Mouse (Mus musculus) yolk sac, embryonic 10.5 days (tissue): ENCODE data around the gene Mettl4.
"Not testable (repeated sequence)": the region's sequence is repeated elsewhere in the genome, so short reads cannot be mapped to it uniquely, and the experiment has no call there.

Experiments used
- DNase-seq: peaks from one replicate; pipeline ENCODE4 v3.0.0-alpha.2; 2017; ENCODE audit warnings: low spot score

Gene Mettl4

DNA sequence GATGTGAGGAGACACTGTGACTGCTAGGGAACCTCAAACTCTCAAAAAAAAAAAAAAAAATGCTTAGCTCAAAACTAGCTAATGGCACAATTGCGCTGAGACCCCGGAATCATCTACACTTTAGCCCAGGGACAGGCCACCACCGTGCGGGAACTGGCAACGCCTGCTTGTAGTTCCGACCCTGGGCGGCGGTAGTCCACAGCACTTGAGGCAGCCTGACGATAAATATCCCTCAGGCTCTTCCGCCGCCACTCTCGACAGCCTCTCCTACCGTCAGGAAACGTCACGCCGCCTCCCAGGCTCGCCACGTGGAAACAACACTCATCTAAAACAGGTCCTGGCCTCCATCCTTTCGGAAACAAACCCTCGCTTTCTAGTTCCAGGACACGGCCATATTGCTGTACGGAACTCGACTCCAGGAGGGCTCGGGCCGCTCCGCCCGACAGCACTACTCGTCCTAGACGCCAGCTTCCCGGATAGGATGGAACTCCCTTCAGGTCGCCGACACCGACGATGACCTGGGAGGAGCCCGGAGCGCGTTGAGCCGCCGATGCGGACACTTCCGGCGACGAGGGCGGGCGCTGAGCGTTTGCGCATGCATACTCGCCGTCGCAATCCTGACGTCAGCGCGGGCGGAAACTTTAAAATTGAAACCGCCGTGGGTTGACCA lies at the start of gene Mettl4:
TSS of gene Mettl4 (minus strand) at position 554 of the 670 bp plus-strand sequence.
- peak; percentile 94 for DNase-seq

DNA sequence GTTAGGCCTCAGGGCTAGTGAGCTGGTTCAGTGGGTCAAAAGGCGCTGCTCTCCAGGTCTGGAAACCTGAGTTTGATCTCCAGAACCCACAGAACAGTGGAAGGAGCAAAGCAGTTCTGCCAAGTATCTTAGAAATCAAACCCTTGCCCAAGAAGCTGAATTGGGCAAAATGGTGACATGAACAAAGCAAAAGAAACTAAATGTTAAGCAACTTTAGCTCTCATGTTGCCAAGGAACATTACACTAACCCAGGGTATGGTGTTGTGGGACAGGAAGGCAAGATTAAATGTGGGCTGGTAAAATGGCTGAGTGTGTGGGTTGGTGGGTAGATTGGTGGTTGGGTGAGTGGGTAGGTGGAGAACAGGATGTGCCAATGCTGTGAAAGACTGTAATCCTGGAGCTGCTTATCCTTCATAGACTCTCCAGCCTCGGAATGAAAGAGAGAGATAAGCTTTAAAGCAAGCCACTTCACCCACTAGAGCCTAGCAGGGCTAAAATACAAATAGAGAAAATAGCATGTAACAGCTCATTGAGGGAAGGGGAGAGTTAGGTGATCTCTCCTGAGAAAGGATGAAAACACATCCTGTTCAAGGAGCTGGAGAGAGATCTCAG lies 29.2 kb upstream of the Mettl4 start:
- no peak for DNase-seq

DNA sequence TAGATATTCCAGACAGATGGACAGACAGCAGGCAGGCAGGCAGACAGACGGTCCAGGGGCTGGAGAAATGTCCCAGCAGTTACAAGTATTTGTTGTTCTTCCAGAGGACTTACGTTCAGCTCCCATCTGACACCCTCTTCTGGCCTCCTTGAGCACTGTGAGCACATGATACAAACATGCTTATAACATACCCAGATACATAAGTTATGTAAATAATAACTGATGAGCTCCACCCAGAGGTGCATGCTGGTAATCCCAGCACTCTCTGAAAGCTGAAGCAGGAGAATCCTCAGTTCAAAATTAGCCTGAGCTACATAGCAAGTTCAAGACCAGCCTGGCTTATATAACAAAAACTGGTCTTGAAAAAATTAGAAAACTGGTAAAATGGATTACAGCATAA lies 18.7 kb upstream of the Mettl4 start:
- no peak for DNase-seq

DNA sequence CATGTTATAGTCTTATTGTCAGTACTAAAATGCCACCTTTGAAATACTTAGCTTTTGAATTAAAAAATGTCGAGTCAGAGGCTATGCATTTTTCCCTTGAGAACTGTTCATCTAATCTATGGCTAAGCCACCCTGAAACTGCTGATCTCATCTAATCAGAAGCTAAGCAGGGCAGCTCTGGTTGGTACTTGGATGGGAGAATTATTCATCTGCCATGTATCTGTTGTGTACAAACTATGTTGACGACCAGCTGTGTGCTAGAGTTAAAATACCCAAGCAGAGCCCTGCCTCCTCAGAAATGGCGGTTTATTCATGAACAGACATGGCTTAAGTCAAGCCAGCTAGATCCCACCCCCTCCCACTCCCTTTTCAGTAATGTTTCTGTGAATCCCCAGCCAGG lies 14.9 kb upstream of the Mettl4 start:
- DNase-seq: no peak

DNA sequence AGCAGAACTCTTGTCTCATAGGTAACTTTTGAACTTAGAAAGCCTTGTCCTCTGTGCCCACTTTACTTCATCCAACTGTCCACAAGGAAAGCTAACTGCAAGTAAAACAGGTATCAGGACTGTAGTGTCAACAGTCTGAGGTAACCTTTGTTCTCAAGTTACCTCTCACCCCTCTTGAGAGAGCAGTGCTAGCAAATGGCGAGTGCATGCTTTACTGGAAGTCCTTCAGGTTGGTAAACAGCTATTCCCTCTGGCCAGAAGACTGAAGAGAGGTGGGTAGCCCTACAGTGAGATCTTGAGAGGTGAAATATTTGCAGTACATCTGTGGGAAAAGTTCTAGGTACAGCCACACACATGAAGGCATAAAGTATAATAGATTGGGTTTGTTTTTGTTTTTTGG lies 14.2 kb upstream of the Mettl4 start:
- peak; percentile 9 for DNase-seq

DNA sequence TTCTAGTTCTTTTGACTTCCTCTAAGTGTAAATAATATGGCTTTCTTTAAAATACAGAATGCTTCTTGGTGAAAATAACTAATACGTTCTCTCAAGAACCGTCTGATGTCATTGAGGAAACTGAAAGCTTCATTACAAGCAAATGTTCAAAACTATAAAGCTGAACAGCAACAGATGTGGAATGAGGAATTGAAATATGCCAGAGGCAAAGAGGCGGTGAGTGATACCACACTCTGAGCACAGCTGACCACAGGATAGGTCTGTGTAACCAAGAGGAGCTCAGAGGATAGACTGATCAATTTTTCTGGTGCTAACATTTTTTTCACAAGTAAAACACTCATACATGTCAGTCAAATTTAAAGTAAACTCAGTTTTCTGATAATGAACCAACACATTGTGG lies 12.6 kb upstream of the Mettl4 start:
- no peak for DNase-seq

DNA sequence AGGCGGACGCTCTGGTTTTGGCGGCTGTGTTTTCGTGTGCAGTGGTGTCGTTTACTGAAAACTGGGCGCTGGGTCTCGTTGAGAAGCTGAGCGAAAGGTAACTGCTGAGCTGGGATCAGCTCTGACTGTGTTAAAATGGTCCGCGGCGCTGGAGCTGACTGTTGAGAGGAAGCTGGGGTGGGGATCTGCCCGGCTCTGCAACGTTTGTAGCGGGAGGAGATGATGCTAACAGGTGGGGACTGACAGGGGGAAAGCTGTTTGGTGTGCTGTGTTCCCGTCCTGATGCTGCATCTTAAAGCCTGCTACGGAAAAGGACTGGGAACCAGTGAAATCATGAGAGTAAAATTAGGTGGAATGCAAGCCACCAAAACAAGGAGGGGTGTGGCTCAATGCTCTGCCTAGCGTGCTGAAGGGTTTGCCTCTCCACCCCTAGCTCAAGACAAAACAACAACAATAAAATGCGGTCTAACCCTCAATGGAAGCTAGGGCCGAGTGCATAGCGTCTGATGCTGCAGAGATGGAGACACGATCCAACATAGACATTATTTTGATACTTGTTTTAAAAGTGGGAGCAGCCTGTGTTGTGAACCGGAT lies 414 bp upstream of the Mettl4 start:
- DNase-seq: no peak

DNA sequence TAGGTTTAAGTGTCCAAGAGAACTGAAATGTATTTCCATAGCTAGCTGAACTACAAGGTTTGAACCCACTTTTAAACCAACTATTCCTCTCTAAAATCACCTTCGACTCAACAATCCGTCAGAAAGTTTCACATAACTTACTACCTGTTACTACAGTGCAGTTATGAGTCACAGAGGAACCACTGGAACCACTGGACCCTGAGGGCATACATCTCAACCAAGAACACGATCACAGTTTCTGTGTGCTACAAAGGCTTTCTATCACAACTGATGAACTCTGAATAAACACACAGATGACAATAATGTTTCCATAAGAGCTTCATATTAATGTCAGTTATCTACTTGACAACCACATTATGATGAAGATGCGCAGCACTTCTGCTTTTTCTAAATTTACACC lies 11.6 kb downstream of the Mettl4 start:
- DNase-seq: no peak

DNA sequence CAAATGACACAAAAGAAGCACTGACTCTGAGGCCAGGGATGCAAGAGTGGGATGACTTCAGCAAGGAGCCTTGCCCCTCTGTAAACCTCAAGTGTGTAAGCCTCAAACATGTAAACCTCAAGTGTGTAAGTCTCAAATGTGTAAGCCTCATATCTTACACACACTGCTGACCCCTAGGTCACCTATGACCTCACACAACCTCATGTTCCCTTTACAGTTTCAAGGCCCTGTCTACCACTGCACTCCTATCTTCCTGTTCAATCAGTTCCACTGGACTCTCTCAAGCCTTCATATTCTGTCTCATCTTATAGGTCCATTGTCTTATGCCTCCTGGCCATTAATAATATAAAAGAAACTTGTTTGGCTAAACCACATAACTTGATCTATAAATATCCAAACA lies 13.9 kb downstream of the Mettl4 start:
- DNase-seq: no peak

DNA sequence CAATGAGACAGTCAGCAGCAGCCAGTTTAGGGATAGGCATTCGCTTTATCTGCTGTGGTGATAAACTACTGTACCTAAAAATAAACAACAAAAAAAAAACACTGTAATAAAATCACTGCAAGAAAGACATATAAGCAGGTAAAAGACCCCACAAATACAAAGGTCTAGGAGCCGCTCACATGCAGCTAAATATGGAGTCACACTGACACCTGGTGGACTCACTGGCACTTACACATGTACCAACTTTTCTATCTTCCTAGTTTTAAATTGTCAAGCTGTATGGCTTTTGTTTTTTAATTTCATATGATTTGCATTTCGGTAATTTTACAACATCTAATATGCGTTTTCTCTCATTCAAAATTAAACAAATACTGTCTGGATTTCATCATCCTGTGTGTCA lies 14.4 kb downstream of the Mettl4 start:
- no peak for DNase-seq

DNA sequence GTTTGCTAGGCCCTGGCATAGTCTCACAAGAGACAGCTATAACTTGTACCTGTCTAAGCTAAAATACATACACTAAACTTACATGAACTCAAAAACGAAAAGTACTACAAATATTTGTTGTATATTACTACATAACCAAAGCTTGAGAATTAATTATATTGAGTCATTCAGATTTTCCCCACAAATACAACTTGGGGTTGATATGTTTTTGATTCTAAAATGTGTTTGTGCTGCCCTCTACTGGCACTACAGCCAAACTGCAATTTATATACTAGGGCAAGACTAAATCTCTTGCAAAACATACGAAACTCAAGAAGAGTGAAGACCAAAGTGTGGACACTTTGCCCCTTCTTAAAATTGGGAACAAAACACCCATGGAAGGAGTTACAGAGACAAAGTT lies 19.4 kb downstream of the Mettl4 start:
- not testable (repeated sequence) for DNase-seq

DNA sequence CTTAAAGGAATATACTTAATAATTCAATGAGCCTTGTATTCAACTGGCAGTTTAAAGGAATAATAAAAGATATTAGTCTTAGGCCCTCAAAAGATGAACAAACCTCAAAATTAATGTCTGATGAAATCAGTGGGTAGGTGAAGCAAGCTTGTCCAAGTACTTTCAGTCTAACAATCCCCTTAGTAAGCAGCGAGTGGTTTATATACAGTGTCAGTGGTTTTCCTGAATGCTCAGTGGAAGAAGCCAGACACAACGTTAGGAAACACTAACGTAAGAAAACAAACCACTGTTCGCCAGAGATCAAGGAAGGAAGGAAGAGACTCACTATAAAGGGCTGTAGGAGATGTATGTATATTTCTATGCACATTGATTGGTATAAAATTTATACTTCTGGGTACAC lies 23.1 kb downstream of the Mettl4 start:
- no peak for DNase-seq

DNA sequence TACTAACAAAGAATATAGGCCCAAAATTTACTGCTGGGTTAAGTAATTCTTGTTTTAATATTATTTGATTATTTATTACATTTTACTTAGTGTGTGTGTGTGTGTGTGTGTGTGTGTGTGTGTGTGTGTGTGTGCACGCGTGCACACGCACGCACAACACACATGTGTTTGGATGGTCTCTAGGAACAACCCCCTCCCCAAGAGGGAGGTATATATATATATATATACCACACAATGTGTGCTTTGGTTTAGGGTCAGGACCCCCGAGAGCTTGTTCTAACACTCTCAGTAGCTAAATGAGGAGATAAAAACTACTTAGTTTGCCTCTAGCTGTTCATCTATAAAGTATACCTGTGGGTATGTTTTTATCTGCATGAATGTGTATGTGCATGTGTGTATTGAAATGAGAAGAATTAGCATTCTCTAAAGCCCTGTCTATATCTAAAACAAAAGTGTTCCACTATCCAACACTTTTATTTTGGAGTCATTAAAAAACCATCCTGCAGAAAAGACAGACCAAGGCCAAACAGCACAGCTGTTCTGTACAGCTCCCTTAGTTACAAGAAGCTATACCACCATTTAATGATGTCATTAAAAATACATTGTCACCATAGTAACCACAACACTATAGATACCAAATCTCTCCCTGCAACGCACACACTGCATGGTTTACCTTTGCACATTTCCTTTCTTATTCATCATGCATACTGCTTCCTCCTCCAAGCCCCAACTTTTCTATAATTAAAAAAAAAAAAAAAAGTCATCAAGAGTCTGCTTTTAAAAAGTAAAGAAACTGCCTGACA lies 76.1 kb downstream of the Mettl4 start:
- no peak for DNase-seq
